Mouse (Mus musculus) urinary bladder, postnatal 36 days (tissue): ENCODE results near the gene Zfp583.
"Not testable (repeated sequence)": the region's sequence is repeated elsewhere in the genome, so short reads cannot be mapped to it uniquely, and the experiment has no call there.

Source experiments
- DNase-seq, 2 experiments: peaks; one replicate each; pipeline ENCODE4 v3.0.0; 2022; ENCODE audit warnings: low spot score in 2 of 2, mixed read lengths in 1 of 2

Zfp583 gene

DNA sequence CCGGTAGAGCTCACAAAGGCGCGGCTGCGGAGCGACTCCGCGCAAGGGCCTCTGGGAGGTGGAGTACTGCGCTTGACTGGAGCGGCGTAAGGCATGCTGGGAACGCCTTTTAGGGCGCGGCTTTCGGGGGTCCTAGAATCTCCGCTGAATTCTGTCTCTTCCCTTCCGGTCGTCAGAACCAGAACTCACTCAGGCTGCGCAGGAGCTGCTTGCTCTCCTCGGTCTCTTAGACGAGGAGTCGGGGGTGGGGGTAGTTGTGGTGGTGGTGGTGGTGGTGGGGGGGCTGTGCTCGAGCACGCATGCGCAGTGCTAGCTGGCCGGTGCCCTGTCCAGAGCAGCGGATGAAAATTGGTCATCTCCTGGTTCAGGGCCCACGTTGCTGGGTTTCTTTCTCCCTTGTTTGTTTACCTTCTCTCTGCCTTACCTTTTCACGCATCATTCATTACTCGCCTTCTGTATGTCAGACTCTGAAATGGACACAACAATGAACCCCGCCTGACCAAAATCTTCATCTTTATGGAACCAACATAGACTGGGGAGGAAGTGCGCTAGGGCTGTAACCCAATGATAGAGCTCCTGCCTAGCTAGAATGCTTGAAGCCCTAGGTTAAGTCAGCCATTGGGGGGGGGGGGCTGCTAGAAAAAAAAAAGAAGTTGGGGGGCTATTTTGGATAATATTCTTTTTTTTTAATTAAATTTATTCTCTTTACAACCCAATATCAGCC lies at the start of gene Zfp583:
Gene Zfp583 (minus strand): TSS at position 53 of the 724 bp plus-strand sequence.
- peak; percentile 74 for DNase-seq

DNA sequence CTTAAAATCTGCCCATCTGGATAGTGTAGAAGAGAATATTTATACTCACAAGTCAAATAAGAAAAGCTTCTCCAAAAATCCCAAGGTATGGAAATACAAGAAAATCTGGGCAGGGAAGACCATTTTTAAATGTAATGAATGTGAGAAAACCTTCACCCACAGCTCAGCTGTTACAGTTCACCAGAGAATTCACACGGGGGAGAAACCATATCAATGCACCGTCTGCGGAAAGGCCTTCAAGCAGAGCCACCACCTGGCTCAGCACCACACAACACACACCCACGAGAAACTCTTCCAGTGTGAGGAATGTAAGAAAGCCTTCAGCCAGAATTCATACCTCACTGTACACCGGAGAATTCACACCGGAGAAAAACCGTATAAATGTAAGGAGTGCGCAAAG lies 47.4 kb upstream of the Zfp583 start:
- no peak for DNase-seq

DNA sequence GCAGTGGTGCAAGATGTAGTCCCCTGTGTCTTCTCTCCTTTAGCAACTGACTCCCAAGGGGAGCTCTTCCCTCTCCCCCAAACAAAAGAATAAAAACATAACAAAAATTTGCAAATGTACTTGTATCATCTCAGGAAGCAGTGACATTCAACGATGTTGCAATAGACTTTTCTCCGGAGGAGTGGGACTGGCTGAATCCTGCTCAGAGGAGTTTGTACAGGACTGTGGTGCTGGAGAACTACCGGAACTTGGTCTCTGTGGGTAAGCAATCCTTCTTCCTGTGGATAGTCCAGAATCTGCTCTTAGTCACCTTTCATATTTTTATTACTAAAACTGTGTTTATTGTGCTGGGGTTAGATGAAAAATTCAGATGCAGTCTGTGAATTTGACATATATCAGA lies 41.9 kb upstream of the Zfp583 start:
- DNase-seq: no peak

DNA sequence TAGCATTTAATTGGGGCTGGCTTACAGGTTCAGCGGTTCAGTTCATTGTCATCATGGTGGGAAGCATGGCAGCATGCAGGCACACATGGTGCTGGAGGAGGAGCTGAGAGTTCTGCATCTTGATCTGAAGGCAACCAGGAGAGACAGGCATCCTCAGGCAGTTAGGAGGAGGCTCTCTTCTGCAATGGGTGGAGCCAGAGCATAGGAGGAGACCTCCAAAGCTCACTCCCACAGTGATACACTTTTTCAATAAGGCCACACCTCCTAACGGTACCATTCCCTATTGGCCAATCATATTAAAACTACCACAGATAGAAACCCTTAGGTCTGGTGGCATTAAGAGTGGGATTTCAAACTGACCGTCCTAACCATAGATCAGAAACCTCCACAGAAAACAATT lies 38.4 kb upstream of the Zfp583 start:
- no peak for DNase-seq

DNA sequence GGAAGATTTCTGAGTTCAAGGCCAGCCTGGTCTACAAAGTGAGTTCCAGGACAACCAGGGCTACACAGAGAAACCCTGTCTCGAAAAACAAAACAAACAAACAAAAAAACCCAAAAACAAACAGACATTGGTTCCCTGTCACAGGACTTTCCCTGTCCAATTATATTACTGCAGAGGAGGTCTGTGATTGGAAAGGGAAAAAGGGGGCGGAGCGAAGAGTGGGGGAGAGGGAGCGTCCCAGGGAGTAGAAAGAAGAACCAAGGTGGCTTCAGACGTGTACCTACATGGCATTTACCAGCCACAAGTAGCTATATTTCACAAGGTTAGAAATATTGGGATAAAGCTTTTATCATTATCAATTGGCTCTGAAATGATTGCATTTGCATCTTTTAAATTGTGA lies 37.1 kb upstream of the Zfp583 start:
- not testable (repeated sequence) for DNase-seq

DNA sequence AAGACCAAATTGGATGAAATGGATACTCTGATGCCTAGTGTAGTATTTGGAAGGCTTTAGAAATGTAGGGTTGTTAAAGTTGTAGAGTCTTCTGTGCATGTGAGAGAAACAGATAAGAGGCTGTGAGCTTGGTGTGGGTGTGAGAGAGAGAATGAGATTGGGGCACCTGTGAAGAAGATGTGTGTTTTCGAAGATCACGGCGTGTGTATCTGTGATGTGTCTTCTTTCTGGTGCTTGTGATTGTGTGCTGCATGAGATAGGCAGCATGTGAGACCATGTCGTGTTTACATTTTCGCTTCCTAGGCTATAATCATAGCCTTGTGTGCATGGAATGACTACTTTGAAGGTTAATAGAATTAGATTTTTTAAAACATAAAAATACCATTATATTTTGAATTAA lies 36.1 kb upstream of the Zfp583 start:
- DNase-seq: no peak

DNA sequence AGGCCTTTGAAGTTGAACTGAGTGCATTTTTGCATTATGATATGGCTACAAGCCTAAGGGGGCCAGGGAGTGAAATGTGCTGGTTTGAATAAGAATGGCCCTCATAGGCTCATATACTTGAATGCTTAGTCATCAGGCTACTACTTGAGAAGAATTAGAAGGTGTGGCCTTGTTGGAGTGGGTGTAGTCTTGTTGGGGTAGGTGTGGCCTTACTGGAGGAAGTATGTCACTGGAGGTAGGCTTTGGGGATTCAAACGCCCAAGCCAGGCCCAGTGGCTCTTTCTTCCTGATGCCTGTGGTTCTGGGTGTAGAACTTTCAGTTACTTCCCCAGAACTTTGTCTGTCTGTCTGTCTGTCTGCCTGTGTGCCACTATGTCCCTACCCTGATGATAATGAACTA lies 33.7 kb upstream of the Zfp583 start:
- DNase-seq: no peak

DNA sequence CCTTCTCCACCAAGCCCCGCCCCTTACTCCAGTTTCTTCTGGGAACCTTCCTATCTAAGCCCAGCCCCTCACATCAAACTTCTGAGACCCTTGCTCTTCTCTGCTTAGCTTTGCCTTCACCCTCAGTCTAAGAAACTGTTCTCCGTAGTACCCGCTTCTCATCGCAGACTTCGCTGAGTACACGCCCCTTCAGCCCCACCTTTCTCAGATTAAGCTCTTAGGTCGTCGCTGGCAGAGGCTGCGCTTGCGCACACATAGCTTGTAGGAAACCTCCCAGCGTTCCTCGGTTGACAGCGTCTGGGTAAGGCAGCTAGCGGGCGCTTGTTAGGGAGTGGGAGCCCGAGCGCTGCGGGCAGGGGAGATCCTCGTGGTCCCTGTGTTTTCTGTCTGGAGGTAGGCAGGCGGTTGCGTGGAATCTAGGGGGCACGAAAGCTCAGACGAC lies 32.0 kb upstream of the Zfp583 start, which contains the start of gene Zfp78:
Gene Zfp78 (plus strand): TSS at position 234 of the 442 bp plus-strand sequence.
- DNase-seq: no peak

DNA sequence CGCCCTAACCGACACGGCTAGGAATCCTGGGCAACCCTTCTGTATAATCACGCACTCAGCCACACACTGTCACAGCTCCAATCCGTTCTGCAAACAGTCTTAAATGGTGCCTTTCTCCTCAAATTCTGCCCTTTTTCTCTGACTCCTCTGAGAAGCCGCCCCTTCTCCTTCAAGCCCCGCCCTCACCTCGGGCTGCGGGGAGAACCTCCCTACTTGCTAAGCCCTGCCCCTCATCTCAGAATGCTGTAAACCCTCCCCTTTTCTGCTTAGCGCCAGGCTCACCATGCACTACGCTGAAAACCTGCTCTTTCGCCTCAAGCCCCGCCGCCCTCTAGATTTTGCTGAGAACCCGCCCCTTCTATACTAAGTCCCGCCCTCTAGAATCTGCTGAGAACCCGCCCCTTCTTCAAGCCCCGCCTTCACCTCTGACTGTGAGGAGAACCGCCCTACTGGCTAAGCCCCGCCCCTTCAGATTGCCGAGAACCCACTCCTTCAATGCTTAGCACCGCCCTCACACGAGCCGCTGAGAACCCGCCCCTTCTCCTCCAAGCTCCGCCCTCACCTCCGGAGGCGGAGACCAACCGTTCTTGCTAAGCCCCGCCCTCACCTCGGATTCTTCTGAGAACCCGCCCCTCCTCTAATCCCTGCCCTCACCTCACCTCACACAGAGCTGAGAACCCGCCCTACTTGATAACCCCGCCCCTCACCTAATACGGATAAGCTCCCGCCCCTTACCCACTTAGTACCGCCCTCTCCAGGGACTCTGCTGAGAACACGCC lies 31.4 kb upstream of the Zfp583 start:
- peak; percentile 99 for DNase-seq

DNA sequence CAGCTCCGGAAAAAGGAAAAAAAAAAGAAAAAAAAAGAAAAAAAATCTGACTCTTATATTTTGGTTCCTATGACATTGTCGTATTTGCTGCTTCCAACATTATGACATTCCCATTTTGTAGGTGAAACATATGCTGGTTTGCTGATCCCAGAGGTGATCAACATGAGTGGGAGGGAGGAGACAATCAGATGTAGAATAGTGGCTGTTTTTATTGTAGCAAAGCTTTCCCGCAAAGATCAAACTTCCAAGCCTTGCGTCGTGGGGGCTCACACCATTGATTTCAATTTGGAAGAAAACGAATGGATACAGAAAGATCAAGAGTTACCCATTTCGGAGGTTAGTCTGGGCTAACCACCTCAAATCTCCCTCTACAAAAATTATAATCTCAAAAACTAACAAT lies 30.7 kb upstream of the Zfp583 start:
- DNase-seq: no peak

DNA sequence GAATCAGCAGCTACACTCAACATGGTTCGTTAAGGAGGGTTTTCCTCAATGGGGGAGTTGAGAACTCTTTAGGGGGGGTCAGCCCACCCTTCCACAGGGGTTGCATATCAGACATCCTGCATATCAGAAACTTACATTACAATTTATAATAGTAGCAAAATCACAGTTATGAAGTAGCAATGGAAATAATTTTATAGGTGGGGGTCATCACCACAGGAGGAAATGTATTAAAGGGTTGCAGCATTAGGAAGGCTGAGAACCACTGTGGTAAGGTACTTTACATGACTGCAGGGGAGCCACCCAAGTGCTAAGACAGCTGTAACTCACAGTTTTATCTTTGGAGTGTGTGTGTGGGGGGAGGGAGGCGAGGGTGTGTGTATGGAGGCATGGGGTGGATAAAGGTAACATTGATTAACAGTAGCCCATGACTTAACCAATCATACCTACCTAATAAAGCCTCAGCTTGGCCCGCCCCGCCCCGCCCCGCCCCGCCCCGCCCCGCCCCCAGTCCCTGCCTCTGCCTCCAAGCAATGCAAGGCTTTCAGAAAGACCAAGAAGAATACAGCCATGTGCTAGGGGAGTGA lies 29.5 kb upstream of the Zfp583 start:
- DNase-seq: no peak

DNA sequence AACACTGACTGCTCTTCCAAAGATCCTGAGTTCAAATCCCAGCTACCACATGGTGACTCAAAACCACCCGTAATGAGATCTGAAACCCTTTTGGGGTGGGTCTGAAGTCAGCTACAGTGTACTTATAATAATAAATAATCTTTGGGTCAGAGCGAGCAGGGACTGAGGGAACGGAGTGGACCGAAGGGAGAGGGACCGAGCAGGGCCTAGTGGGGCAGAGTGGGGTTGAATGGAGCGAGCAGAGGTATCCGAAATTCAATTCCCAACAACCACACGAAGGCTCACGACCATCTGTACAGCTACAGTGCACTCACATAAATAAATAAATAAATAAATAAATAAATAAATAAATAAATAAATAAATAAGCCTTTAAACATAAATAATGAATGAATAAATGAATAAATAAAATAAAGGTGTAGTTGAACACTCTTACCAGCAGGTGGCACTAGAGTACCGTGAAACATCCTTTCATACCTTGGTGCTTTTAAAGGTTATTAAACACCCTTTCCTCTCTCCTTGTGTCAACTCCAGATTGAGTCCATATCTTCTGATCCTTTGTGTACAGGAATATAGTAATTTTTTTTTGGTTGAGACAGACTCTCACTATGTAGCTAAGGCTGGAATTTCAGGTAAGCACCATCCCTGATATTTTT lies 28.0 kb upstream of the Zfp583 start:
- no peak for DNase-seq

DNA sequence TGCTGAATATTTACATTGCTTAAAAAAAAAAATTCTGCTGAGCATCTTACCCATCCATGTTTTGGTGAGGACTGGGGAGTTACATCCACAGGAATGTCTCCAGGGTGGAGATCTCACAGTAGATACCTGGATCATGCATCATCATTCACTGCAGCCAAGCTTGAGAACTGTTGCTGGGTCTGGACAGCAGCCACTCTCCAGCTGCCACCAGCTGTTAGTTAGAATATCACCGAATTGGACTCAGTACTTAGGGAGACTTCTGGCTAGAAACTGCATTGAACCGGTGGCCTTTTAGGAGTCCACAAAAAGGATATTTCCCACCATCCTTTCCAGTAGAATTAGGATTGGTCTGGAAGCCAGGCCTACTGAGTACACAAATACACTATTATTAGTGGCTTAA lies 27.0 kb upstream of the Zfp583 start:
- no peak for DNase-seq

DNA sequence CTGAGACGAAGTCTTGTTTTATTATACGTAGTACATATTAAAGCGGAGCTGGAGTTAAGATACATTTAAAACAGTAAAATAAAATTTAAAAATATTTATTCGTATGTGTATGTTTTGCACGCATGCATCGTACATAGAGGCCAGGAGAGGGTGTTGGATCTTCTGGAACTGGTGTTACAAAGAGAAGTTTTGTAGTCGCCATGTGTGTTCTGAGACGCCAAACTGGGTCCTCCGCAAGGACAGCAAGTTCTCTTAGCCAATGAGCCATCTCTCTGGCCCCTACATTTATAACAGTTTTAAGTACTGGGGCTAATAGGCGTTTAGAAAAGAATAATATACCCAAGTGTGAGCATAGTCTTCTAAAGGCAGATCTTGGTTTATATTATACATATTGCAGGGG lies 13.0 kb upstream of the Zfp583 start:
- no peak for DNase-seq

DNA sequence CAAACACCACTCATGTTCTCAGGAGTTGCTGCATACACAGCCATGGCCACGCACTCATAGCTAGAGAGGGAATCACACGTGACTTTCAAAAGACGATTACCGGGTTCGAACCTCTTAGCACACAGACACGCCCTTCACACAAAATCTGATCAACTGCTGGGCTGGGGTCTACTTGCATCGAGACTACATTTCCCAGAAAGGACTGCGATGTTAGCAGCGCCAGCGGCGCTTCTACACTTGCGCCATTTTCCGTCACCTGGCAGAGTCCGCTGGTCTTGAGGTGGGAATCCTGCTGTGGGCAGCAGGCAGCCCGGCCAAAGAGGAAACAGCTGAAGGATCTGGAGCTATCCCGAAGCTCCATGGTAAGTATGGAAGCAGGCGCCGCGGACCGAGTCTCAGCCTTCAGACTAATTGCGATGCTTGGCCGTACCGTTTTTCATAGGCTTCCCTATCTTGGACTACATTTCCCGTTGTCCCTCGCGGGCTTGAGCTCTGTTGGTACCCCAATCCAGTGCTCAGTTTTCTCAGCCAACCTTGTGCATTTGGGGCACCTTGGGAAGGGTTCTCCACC lies 12.5 kb upstream of the Zfp583 start, which contains the start of gene Gm3854:
Gene Gm3854 (plus strand): TSS at position 259 of the 571 bp plus-strand sequence.
- DNase-seq: peak; percentile 45

DNA sequence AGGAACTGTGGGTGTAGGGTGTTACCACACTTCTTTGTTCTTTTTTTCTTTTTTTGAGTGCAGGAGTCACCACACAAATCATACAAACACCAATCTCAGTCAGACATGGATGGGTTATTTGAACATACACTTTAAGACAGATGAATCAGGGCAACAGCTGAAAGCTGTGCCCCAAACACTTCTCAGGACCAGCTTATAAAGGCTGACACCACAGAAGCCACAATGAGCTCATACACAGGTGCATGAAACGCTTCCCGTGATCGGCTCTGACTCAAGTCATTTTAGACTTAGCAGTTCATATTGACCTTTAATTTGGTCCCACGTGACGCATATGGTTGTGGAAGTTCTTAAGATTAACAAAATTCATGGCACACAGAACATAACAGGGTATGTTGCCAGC lies 8.8 kb upstream of the Zfp583 start:
- DNase-seq: no peak

DNA sequence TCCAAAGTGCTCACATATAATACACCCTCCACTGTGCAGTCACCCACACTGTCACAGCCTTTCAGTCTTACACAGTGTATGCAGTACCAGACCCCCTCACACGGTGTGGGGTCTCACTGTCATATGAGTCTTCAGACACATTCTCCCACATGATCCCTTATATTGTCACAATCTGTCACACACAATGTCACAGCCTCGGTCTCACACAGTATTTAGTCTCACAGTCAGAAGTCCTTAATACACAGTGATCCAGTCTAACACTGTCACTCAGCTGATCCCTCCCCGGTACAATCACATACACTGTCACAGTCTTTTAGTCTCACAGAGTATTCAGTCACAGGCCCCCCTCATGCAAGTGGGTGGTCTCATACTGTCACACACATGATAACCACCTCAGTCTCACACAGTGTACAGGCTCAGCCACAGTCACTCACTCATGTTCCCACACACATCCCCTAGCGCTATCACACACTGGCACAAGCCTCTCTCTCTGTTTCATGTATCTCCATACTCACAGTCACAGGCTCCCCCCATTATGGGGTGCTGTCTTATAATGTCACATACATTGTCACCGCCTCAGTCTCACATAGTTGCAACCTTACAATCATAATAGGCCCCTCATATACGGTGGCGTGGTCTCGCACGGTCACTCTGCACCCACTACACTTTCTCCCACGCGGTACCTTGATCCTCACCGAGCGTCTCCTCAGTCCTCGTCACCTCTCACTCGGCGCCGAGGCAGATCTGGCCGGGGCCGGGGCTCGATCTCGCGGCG lies 440 bp downstream of the Zfp583 start:
- no peak for DNase-seq

DNA sequence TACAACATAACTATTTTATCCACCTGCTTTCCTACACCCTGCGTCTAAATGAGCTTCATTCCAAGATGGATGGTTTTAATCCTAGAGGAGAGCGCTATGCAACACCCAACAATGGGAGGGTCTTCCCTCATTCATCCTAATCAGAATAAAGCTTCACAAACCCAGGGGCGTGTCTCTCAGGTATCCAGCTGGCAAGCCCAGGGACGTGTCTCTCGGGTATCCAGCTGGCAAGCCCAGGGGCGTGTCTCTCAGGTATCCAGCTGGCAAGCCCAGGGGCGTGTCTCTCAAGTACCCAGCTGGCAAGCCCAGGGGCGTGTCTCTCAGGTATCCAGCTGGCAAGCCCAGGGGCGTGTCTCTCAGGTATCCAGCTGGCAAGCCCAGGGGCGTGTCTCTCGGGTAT lies 30.3 kb downstream of the Zfp583 start:
- DNase-seq: not testable (repeated sequence)

DNA sequence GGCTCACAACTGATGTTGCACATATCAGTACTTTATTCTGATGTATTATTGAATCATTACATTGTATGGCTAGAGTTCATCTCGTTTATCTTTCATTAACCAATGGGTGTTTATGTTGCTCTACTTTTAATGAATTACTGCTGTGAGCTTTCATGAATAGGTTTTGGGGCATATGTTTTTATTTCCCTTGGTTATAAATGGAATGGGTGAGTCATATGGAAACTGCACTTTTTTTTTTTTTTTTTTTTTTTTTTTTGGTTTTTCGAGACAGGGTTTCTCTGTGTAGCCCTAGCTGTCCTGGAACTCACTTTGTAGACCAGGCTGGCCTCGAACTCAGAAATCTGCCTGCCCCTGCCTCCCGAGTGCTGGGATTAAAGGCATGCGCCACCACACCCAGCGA lies 40.0 kb downstream of the Zfp583 start:
- DNase-seq: not testable (repeated sequence)

DNA sequence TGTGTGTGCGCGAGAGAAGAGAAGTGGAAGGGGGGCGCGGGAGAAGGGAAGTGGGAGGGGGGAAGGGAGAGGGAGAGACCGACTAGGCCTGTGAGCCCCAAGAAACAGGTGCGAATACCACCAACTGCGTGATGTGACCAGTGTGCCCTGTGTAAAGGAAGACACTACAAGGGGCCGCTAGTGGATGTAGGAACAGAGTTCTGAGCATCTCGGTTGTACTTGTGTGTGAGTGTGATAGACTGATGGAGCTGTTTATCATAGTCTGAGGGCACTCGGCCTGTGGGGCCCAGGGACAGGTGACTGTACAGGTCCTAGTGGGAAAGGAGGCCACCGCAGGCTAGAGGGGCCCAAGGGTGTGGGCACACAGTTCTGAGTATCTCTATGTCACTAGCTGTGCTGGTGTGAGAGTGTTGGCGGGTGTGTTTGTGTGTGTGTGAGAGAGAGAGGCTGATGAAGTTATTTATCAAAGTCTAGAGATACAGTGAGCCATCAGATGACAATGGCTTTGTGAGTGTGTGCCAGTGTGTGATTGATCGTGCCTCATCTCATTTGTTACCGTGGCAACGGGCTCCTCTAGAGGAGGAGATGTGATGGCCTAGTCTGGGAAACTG lies 44.1 kb downstream of the Zfp583 start:
- no peak for DNase-seq
